Comparison of ENCODE assay signal across 8 mouse cellular contexts in genomic region chr11:94133344-94133955, GRCm38 (mm10).
DNase-seq lines count a peak whose midpoint lies in the region; ATAC-seq lines count a peak whose summit lies in the region.

No protein-coding gene starts in this region.

- peaks cover 48% of the 10 kb centered on the region for H3K4me1 ChIP-seq in megakaryocyte, embryonic 14.5 days

- peak overlapping the region; percentile 74 for H3K4me3 ChIP-seq in megakaryocyte, embryonic 14.5 days (replicated peaks)

- H3K27me3 ChIP-seq in megakaryocyte, embryonic 14.5 days (replicated peaks): peaks cover 42% of the 10 kb centered on the region

- peak; percentile 90 for DNase-seq in gastrocnemius, postnatal 25 days
- peak; percentile 71 to 80 for DNase-seq in left cerebral cortex, adult 8-10 months (ENCODE audit: low spot score in 2 of 2)
- peak; percentile 80 to 84 for DNase-seq in right cerebral cortex, adult 2 months (ENCODE audit: low spot score in 2 of 2)
- peak; percentile 82 for DNase-seq in urinary bladder, postnatal 10 days (ENCODE audit: low spot score)

- ATAC-seq in activated CD4-positive, CD25-positive, alpha-beta regulatory T cell, adult 4 months: peak; percentile 73
- ATAC-seq in common myeloid progenitor, adult 5-6 weeks (replicated peaks; ENCODE audit: low read depth, poor library complexity, severe bottlenecking): peak; percentile 77
- ATAC-seq in inflammation-experienced regulatory T-cells, adult 6 months: peak; percentile 73

- no peaks in the 10 kb centered on the region for H3K9me3 ChIP-seq in megakaryocyte, embryonic 14.5 days

- H3K36me3 ChIP-seq in megakaryocyte, embryonic 14.5 days (replicated peaks; ENCODE audit: low read length): peaks cover 3% of the 10 kb centered on the region

Comparison
In these comparisons a context has a peak if more than half of its experiments do, and no peak if none do; other contexts are left out.
1. Peak in every context shown above with its lines: DNase-seq, ATAC-seq and H3K4me3 ChIP-seq.